ENCODE assay signal across 18 mouse cellular contexts in genomic region chr16:86448478-86449160, GRCm38 (mm10).
A peak's percentile ranks its signal among the peaks of the same experiment; 100 is the strongest.
DNase-seq lines count a peak whose midpoint lies in the region; ATAC-seq and TF ChIP-seq lines count a peak whose summit lies in the region.
"Had no signal": no experiment of that assay in that cellular context is flagged by ENCODE, and none has a peak within 500 bp of the region (broad histone marks: within the 10 kb centered on the region; RNA-seq: fewer than 3 reads in every experiment).

No protein-coding gene starts in this region.

- no peak for TF ChIP-seq POLR2A in embryonic fibroblast, embryonic 13.5 days (IDR thresholded peaks at IDR 0.05; ENCODE audit: low read depth, low read length)

- no peaks in the 10 kb centered on the region for H3K27me3 ChIP-seq in hindbrain, embryonic 14.5 days (ENCODE audit: control insufficient read depth, insufficient read depth, low read length)
- no peaks in the 10 kb centered on the region for H3K27me3 ChIP-seq in hindbrain, postnatal 0 days (ENCODE audit: insufficient read depth, low read length)
- no peaks in the 10 kb centered on the region for H3K27me3 ChIP-seq in lung, embryonic 15.5 days
- H3K27me3 ChIP-seq: embryonic facial prominence, embryonic 13.5 days; forebrain, embryonic 13.5 days; heart, embryonic 12.5 days had no signal

- H3K27ac ChIP-seq in hindbrain, embryonic 14.5 days = no peak overlapping the region
- H3K27ac ChIP-seq in hindbrain, postnatal 0 days = no peak overlapping the region
- no peak overlapping the region for H3K27ac ChIP-seq in lung, embryonic 15.5 days
- peak overlapping the region; percentile 61 for H3K27ac ChIP-seq in embryonic fibroblast, embryonic 13.5 days (ENCODE audit: insufficient read depth, low read length)
- H3K27ac ChIP-seq: embryonic facial prominence, embryonic 13.5 days; forebrain, embryonic 13.5 days; gastrocnemius, adult 2 months; hindbrain, embryonic 10.5 days had no signal

- TF ChIP-seq CTCF in hindbrain, postnatal 0 days (IDR thresholded peaks at IDR 0.05; ENCODE audit: low read depth) = no peak
- no peak for TF ChIP-seq CTCF in embryonic fibroblast, embryonic 13.5 days (IDR thresholded peaks at IDR 0.05; ENCODE audit: borderline replicate concordance, insufficient read depth, low read length)

- no peaks in the 10 kb centered on the region for H3K36me3 ChIP-seq in hindbrain, embryonic 14.5 days (replicated peaks; ENCODE audit: control insufficient read depth, insufficient read depth)
- H3K36me3 ChIP-seq in hindbrain, postnatal 0 days (ENCODE audit: insufficient read depth, low read length) = no peaks in the 10 kb centered on the region
- no peaks in the 10 kb centered on the region for H3K36me3 ChIP-seq in lung, embryonic 15.5 days
- H3K36me3 ChIP-seq: embryonic facial prominence, embryonic 13.5 days; heart, embryonic 12.5 days; hindbrain, embryonic 10.5 days had no signal

- H3K4me1 ChIP-seq in hindbrain, embryonic 14.5 days (replicated peaks; ENCODE audit: control insufficient read depth, insufficient read depth, low read length) = no peaks in the 10 kb centered on the region
- no peaks in the 10 kb centered on the region for H3K4me1 ChIP-seq in hindbrain, postnatal 0 days (ENCODE audit: insufficient read depth, low read length)
- H3K4me1 ChIP-seq in lung, embryonic 15.5 days = no peaks in the 10 kb centered on the region
- H3K4me1 ChIP-seq in embryonic fibroblast, embryonic 13.5 days (ENCODE audit: control insufficient read depth, insufficient read depth, low read length) = 0 out of 2 replicates have a peak, but pooled peaks cover 4% of the 10 kb centered on the region
- H3K4me1 ChIP-seq: embryonic facial prominence, embryonic 13.5 days; forebrain, embryonic 13.5 days; heart, embryonic 12.5 days; hindbrain, embryonic 10.5 days had no signal

- no peak overlapping the region for H3K4me3 ChIP-seq in hindbrain, embryonic 14.5 days (replicated peaks; ENCODE audit: low read length)
- H3K4me3 ChIP-seq in hindbrain, postnatal 0 days (ENCODE audit: low read length) = no peak overlapping the region
- H3K4me3 ChIP-seq in lung, embryonic 15.5 days = no peak overlapping the region
- no peak overlapping the region for H3K4me3 ChIP-seq in embryonic fibroblast, embryonic 13.5 days (ENCODE audit: insufficient read depth, low read length)
- H3K4me3 ChIP-seq: embryonic facial prominence, embryonic 13.5 days; forebrain, embryonic 13.5 days; gastrocnemius, adult 2 months; heart, embryonic 12.5 days; hindbrain, embryonic 10.5 days had no signal

- WGBS in hindbrain, embryonic 14.5 days = 39% methylated on average over 1 of the region's 1 CpGs
- WGBS in hindbrain, postnatal 0 days = 13% methylated on average over 1 of the region's 1 CpGs
- WGBS in lung, embryonic 15.5 days = 42% methylated on average over 1 of the region's 1 CpGs

- no peak for ATAC-seq in hindbrain, embryonic 14.5 days (ENCODE audit: low FRiP score)
- ATAC-seq in hindbrain, postnatal 0 days = no peak
- ATAC-seq in lung, embryonic 15.5 days (ENCODE audit: borderline replicate concordance, extremely low read depth, low FRiP score, low TSS enrichment) = 0 out of 2 replicates have a peak, but pooled peaks have one; percentile 23
- ATAC-seq: forebrain, embryonic 13.5 days; forebrain, postnatal 0 days had no signal

- peak; percentile 10 for DNase-seq in hindbrain, embryonic 14.5 days (ENCODE audit: low spot score)
- no peak for DNase-seq in hindbrain, postnatal 0 days (ENCODE audit: low spot score)
- DNase-seq in lung, adult 18-20 months = no peak
- peak; percentile 72 for DNase-seq in 3T3-L1 (ENCODE audit: low read depth, low spot score)
- DNase-seq: adrenal gland, adult 8-10 months; adrenal gland, postnatal 36 days; cerebellum, adult 8-10 months; cerebellum, postnatal 14 days; embryo, embryonic 11 days; forebrain, postnatal 0 days; gastrocnemius, adult 2 months; gastrocnemius, postnatal 25 days had no signal

- H3K9ac ChIP-seq in hindbrain, embryonic 14.5 days = no peak overlapping the region
- H3K9ac ChIP-seq in hindbrain, postnatal 0 days (replicated peaks; ENCODE audit: low read length) = no peak overlapping the region
- no peak overlapping the region for H3K9ac ChIP-seq in lung, embryonic 15.5 days
- H3K9ac ChIP-seq: embryonic facial prominence, embryonic 13.5 days; forebrain, embryonic 13.5 days; forebrain, postnatal 0 days; heart, embryonic 12.5 days had no signal

- no peak overlapping the region for H3K4me2 ChIP-seq in hindbrain, embryonic 14.5 days (replicated peaks)
- no peak overlapping the region for H3K4me2 ChIP-seq in hindbrain, postnatal 0 days (ENCODE audit: low read depth, low read length)
- H3K4me2 ChIP-seq in lung, embryonic 15.5 days = no peak overlapping the region
- H3K4me2 ChIP-seq: embryonic facial prominence, embryonic 13.5 days; forebrain, embryonic 13.5 days; heart, embryonic 12.5 days had no signal

- no peaks in the 10 kb centered on the region for H3K9me3 ChIP-seq in hindbrain, embryonic 14.5 days (ENCODE audit: control insufficient read depth, low read length)
- no peaks in the 10 kb centered on the region for H3K9me3 ChIP-seq in hindbrain, postnatal 0 days (ENCODE audit: low read length)
- H3K9me3 ChIP-seq in lung, embryonic 15.5 days = no peaks in the 10 kb centered on the region
- H3K9me3 ChIP-seq: embryonic facial prominence, embryonic 13.5 days; forebrain, embryonic 13.5 days; heart, embryonic 12.5 days; hindbrain, embryonic 10.5 days had no signal

Comparison
In these comparisons a context has a peak if more than half of its experiments do, and no peak if none do; other contexts are left out.
1. DNase-seq: peak in hindbrain, embryonic 14.5 days (single experiment) and 3T3-L1 (single experiment); none in hindbrain, postnatal 0 days (single experiment) and lung, adult 18-20 months (0 of 2).